Mouse (Mus musculus) embryonic fibroblast, embryonic 13.5 days (primary cell): ENCODE data around the gene Muc20. TPM values are rescaled to one million over a fixed set of nuclear protein-coding genes. Genes with fewer than 3 reads are reported as not detected.

Experiments
- H3K27ac ChIP-seq: 2 replicates; pipeline ENCODE4 v1.5.1; 2012; ENCODE audit warnings: low read length, control low read depth, inconsistent platforms; ENCODE audit not compliant: insufficient read depth
- H3K4me1 ChIP-seq: 2 replicates; pipeline ENCODE4 v1.6.1; 2011; ENCODE audit warnings: low read length; ENCODE audit not compliant: control insufficient read depth, insufficient read depth
- H3K4me3 ChIP-seq: 2 replicates; pipeline ENCODE4 v1.5.1; 2011; ENCODE audit warnings: mild to moderate bottlenecking, control low read depth, low read length; ENCODE audit not compliant: insufficient read depth
- CTCF ChIP-seq: IDR thresholded peaks from 2 replicates; pipeline ENCODE4 v1.5.1; 2011; ENCODE audit warnings: mild to moderate bottlenecking, control low read depth, low read length, moderate library complexity, borderline replicate concordance; ENCODE audit not compliant: insufficient read depth
- POLR2A ChIP-seq: IDR thresholded peaks from 2 replicates; pipeline ENCODE4 v1.6.1; 2011; ENCODE audit warnings: low read depth, mild to moderate bottlenecking, control low read depth, low read length, moderate library complexity
- polyA plus RNA-seq: library from polyadenylated mRNA; stranded (reverse); fragments of >200 nt; gene quantifications from 2 replicates; pipeline ENCODE4 v1.2.4, GENCODE M21; 2011; ENCODE audit warnings: low read depth; ENCODE audit not compliant: missing spikeins, insufficient read length

The Muc20 gene
- polyA plus RNA-seq, 1 experiment: not detected

DNA sequence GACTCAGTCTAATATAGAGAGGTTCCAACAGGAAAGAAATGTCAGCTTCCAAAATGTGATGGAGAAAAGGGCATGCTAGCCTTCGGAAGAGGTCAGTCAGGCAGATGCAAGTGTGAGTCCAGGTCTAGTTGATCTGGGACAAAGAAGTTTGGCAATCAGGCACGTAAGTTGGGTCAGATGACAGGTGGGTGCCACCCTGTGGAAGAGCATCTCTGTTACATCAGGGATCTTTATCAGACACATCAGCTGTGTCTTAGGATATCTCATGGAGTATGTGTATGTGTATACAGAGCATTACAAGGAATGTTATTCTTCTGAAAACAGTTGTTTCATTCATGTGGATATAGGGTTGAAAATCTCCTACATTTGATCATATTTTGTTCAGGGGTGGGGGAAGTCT is 32.7 kb downstream of the Muc20 start:
- no peak overlapping the region for H3K4me3 ChIP-seq
- no peak overlapping the region for H3K27ac ChIP-seq
- no peaks in the 10 kb centered on the region for H3K4me1 ChIP-seq
- TF ChIP-seq POLR2A (no peak), CTCF (no peak)

DNA sequence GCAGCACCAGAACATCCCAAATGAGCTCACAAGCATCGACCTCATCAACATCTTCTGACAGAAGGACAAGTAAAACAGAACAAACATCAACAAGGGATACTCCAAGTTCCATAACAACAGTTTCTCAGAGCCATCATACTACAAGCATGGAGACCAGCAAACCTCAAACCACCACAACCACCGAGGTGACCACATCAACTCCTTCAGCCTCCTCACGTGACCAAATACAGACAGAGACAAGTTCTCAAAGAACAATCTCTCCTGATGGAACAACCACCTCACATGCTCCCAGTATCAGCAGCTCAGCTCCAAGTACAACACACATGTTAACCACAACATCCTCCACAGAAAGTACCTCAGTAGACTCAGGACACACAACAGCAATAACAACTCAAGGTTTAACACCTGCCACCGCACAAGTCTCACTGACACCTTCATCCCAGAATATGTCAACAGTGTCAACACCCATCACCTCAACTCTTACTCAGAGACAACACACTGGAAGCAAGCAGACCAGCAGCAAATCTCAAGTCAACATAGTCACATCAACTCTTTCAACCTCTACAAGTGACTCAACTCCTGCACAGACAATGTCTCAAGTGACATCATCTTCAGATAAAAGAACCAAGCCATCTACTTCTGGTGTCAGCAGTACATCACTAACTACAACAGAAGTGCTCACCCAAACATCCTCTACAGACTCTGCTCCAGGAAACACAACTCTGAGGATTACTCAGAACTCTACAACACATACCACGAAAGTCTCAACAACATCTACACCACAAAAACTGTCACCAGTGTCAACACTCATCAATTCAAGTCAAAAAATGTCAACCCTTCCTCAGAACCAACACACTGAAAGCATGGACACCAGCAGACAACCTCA is 46.8 kb downstream of the Muc20 start:
- Histone ChIP-seq H3K27ac (no peak overlapping the region), H3K4me3 (no peak overlapping the region), H3K4me1 (no peaks in the 10 kb centered on the region)
- TF ChIP-seq CTCF: no peak
- TF ChIP-seq POLR2A: no peak

DNA sequence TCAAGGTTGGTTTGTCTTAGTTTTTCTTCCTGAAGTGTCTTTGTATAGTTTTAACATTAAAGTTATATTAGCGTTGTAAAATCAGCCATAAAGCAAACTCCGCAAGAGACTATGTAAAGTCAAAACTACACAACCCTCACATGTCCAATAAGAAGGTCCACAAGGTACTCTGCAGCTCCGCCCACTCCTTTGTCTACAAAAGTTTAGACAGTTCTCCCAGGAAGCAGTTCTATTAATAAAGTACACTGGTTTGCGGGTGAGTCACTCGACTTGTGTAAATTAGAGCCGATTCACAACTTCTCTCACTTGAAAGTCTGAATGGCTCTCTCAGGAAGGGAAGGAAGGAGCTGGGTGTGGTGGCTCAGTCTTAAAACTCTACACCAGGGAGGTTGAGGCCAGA is 51.4 kb downstream of the Muc20 start:
- no peak overlapping the region for H3K27ac ChIP-seq
- TF ChIP-seq CTCF (no peak), POLR2A (no peak)
- H3K4me3 ChIP-seq: no peak overlapping the region
- H3K4me1 ChIP-seq: no peaks in the 10 kb centered on the region

DNA sequence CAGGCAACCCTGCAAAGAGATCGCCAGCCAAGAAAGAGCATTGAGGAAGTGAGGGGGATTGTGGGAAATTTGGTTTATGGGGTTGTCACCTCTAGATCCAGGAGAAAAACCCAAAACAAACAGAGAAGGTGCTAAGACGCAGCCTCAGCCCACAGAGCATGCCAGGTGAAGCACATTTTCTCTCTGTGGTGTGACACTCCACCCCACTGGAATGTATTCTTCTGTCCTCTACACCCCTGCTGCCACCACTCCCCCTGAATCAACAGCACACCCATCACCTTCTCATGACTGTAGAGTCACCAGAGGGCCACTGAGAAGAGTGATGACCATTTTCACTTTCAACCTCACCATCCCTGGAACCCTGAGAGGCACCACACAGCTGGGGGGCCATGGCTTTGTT is 54.5 kb downstream of the Muc20 start:
- Histone ChIP-seq H3K4me1 (no peaks in the 10 kb centered on the region), H3K27ac (no peak overlapping the region), H3K4me3 (no peak overlapping the region)
- TF ChIP-seq POLR2A (no peak), CTCF (no peak)

DNA sequence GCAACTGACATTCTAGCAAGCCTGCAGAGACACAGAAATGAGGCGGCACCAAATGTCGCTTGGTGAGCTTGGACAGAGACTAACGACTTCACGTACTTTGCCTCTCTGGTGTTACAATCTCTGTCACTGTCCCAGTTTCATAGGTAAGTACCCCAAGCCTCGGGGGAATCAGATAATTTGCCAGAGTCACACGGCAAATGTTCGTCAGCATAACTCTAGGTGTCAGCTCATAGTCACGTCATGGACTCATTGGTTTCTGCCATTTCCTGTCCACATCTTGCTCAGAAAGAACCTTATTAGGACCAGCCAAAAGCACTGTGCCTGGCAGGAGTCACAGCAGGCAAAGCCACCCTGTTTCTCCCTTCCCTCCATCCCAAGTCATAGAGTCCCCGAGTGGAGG is 55.9 kb downstream of the Muc20 start:
- H3K27ac ChIP-seq: no peak overlapping the region
- no peak overlapping the region for H3K4me3 ChIP-seq
- H3K4me1 ChIP-seq: no peaks in the 10 kb centered on the region
- TF ChIP-seq CTCF (no peak), POLR2A (no peak)

DNA sequence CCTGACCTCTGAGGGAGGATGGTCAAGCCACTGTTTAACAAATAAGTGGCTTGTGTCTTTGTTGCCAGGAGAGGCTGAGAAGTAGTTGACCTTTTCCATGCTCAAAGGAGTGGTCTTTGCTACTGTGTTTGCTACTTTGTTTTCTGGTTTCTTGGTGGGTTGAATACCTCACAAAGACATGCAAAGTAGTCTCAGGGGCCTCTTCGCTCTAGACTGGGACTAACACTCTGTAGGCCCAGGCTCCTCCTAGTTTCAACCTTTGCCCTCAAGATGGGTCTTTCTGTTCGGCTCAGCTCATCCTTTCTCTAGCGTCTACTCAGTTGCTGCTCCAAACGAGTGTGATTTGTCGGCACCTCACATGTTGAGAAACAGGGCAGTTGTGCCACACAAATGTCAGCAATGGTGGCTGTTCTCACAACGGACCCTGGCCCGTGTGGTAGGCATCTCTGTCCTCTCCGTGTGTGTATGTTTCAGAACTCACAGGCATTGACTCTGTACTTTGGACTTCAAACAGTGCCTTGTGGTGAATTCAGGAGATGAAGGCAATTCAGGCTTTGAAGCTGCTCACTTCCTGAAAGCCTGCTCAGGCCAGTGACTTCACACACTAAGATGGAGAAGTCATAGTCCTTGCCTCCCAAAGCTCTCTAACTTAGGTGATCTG is 57.1 kb downstream of the Muc20 start:
- TF ChIP-seq CTCF (no peak), POLR2A (no peak)
- Histone ChIP-seq H3K4me3 (no peak overlapping the region), H3K4me1 (no peaks in the 10 kb centered on the region), H3K27ac (no peak overlapping the region)

DNA sequence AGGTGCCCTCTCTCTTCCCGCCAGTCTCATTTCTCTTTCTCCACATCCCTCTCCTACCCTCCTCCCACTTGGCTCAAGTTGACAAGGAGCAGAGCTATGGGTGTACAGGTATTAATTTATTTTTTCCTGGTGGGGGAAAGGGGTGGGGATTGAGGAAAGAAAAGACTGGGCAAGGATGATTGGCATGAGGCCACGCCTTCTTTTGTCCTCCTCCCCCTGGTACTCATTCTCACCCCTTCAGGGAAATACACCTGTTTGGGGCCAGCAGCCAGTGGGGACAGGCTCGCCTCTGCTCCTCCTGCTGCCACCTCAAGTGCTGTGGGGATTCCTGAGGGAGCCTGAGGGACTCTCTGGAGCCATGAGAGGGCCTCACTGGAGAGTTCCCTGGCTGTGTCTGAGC is 61.2 kb downstream of the Muc20 start:
- no peak overlapping the region for H3K4me3 ChIP-seq
- no peak overlapping the region for H3K27ac ChIP-seq

DNA sequence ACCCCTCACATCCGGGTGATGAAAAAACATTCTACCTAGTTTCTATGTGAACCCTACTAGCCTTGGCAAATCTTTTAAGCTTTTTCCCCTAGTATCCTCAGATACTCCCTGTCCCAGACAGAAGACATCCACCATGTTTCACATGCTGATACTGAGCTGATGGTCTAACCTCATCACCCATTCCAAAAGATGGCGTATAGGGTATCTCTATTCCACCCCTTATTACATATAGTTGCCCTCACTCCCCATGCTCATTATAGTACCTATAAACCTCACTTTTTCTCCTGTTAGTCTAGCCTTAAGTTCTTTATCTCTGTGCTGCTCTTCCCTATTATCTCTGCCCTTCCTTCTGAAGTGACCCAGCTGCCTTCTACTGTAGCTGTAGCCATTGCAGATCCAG is 61.6 kb downstream of the Muc20 start, which contains the start of gene Muc4:
Gene Muc4, plus strand, starts transcription at position 301 of the 400 bp plus-strand sequence.
- Histone ChIP-seq H3K4me3 (no peak within 1 kb of the TSS), H3K27ac (no peak within 1 kb of the TSS)
- TF ChIP-seq POLR2A (no peak), CTCF (no peak)

More for the DNA sequence above, 61.2 kb downstream of the Muc20 start:
- H3K4me1 ChIP-seq: no peaks in the 10 kb centered on the region
- TF ChIP-seq POLR2A (no peak), CTCF (no peak)

DNA sequence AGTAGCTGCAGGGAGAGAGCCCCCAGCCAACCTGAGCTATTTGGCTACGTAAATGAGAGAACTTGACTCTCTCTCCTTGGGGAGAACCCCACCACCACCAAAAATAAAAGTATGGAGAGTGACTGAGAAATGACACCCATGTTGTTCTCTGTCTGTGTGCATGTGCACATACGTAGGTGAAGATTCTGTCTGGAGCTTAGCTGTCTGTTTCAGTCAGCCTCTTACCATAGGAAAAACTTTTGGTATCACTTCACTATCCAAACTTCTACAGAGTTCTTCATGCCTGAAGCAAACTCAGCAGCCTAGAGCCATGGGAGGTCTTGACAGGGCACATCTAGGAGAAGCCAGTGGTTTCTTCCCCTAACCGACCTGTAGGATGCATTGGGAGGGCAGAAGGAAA is 64.0 kb downstream of the Muc20 start:
- TF ChIP-seq CTCF: no peak
- no peak for TF ChIP-seq POLR2A
- no peak overlapping the region for H3K4me3 ChIP-seq
- no peak overlapping the region for H3K27ac ChIP-seq
- H3K4me1 ChIP-seq: no peaks in the 10 kb centered on the region

More for the DNA sequence above, 61.6 kb downstream of the Muc20 start, which contains the start of gene Muc4:
- no peaks in the 10 kb centered on the region for H3K4me1 ChIP-seq

DNA sequence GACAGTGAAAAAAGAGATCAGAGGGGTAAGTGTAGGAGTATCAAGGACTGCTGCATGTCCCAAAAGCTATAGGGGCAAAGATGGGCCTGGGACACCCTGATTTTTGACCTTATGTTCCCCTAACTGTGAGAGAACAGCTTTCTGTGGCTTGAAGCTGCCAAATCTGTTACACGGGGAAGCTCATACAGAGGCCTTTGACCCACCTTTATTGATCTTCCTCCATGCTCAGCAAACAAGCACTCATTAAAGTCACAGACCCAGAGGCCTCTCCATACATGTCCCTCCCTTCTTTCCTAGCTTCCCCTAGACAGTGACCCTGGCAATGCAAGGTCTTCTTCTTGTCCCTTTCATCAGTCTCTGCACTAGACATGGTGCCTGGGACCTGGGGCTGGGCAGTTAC is 68.5 kb downstream of the Muc20 start:
- TF ChIP-seq CTCF: no peak
- no peak overlapping the region for H3K4me3 ChIP-seq
- H3K4me1 ChIP-seq: no peaks in the 10 kb centered on the region
- H3K27ac ChIP-seq: no peak overlapping the region
